Mouse (Mus musculus) neural tube, embryonic 11.5 days (tissue): ENCODE measurements at regions not wholly inside any gene's neighbourhood (a gene's known extent, or its start where the extent isn't known, plus 50 kb on each side); places are given as distances from the start of the nearest gene placed in this dataset.

Experiments used
- ATAC-seq: fragments of 200-750 bp; cut with Nextera tagmentation; 2 replicates; pipeline ENCODE4 v1.8.0; 2017; ENCODE audit warnings: moderate number of reproducible peaks, mild to moderate bottlenecking, moderate TSS enrichment, moderate library complexity; ENCODE audit not compliant: insufficient read depth, low FRiP score, low TSS enrichment
- DNase-seq: peaks from one replicate; pipeline ENCODE4 v3.0.0-alpha.2; 2015; ENCODE audit warnings: low spot score
- H3K27ac ChIP-seq: fragments of 300-500 bp; sonication (generic); 2 replicates; pipeline ENCODE4 v1.5.1; 2014; ENCODE audit warnings: low read depth, mild to moderate bottlenecking, low read length
- H3K27me3 ChIP-seq: fragments of 300-500 bp; sonication (generic); 2 replicates; pipeline ENCODE4 v1.6.1; 2014; ENCODE audit warnings: mild to moderate bottlenecking, low read length, mixed read lengths; ENCODE audit not compliant: control insufficient read depth, insufficient read depth
- H3K36me3 ChIP-seq: fragments of 300-500 bp; sonication (generic); 2 replicates; pipeline ENCODE4 v1.6.1; 2014; ENCODE audit warnings: mild to moderate bottlenecking, low read length, moderate library complexity, mixed read lengths; ENCODE audit not compliant: control insufficient read depth, insufficient read depth
- H3K4me1 ChIP-seq: fragments of 300-500 bp; sonication (generic); 2 replicates; pipeline ENCODE4 v1.6.1; 2014; ENCODE audit warnings: low read length, mixed read lengths; ENCODE audit not compliant: control insufficient read depth, insufficient read depth
- H3K4me2 ChIP-seq: fragments of 300-500 bp; sonication (generic); 2 replicates; pipeline ENCODE4 v1.6.1; 2014; ENCODE audit warnings: low read depth, mild to moderate bottlenecking, moderate library complexity
- H3K4me3 ChIP-seq: fragments of 300-500 bp; sonication (generic); 2 replicates; pipeline ENCODE4 v1.5.1; 2014; ENCODE audit warnings: low read depth, low read length
- H3K9ac ChIP-seq: fragments of 300-500 bp; sonication (generic); 2 replicates; pipeline ENCODE4 v1.6.1; 2014; ENCODE audit warnings: mild to moderate bottlenecking, low read length
- H3K9me3 ChIP-seq: fragments of 300-500 bp; sonication (generic); 2 replicates; pipeline ENCODE4 v1.6.1; 2016; ENCODE audit warnings: low read length; ENCODE audit not compliant: control insufficient read depth
- WGBS: fragments of 180-500 bp; shearing (Covaris S2); extraction: QIAGEN DNeasy Blood & Tissue Kit; methylation state at CpG from one replicate; pipeline ENCODE4 v1.1.7; 2014; 5-methylcytosine and 5-hydroxymethylcytosine counted together

GRCm38 (mm10) chr2:129883417-129883816, 83.1 kb downstream of the Stk35 start:
- Histone ChIP-seq H3K27me3 (no peaks in the 10 kb centered on the region), H3K9ac (no peak overlapping the region), H3K27ac (no peak overlapping the region), H3K36me3 (no peaks in the 10 kb centered on the region), H3K4me2 (no peak overlapping the region), H3K9me3 (no peaks in the 10 kb centered on the region), H3K4me1 (no peaks in the 10 kb centered on the region), H3K4me3 (no peak overlapping the region)
- 23% methylated on average over 6 of the region's 6 CpGs for WGBS
- ATAC-seq (no peak), DNase-seq (no peak)

GRCm38 (mm10) chr2:129884316-129884715, 84.0 kb downstream of the Stk35 start:
- Histone ChIP-seq H3K4me2 (no peak overlapping the region), H3K4me3 (no peak overlapping the region), H3K27me3 (no peaks in the 10 kb centered on the region), H3K9ac (no peak overlapping the region), H3K4me1 (no peaks in the 10 kb centered on the region), H3K9me3 (no peaks in the 10 kb centered on the region), H3K36me3 (no peaks in the 10 kb centered on the region), H3K27ac (no peak overlapping the region)
- ATAC-seq (no peak), DNase-seq (no peak)
- 50% methylated on average over 3 of the region's 3 CpGs for WGBS

GRCm38 (mm10) chr2:129885536-129885935, 85.2 kb downstream of the Stk35 start:
- H3K27me3 ChIP-seq = no peaks in the 10 kb centered on the region
- 94% methylated on average over 7 of the region's 7 CpGs for WGBS
- ATAC-seq = no peak

GRCm38 (mm10) chr2:129893231-129893630, 92.9 kb downstream of the Stk35 start:
- 63% methylated on average over 7 of the region's 7 CpGs for WGBS
- no peak for DNase-seq
- Histone ChIP-seq H3K27me3 (no peaks in the 10 kb centered on the region), H3K9ac (no peak overlapping the region), H3K27ac (no peak overlapping the region), H3K9me3 (no peaks in the 10 kb centered on the region), H3K4me3 (no peak overlapping the region), H3K36me3 (no peaks in the 10 kb centered on the region), H3K4me2 (no peak overlapping the region), H3K4me1 (no peaks in the 10 kb centered on the region)
- no peak for ATAC-seq

More at GRCm38 (mm10) chr2:129885536-129885935, 85.2 kb downstream of the Stk35 start:
- no peak overlapping the region for H3K4me2 ChIP-seq
- H3K9me3 ChIP-seq = no peaks in the 10 kb centered on the region
- no peak overlapping the region for H3K4me3 ChIP-seq
- H3K27ac ChIP-seq = no peak overlapping the region
- H3K4me1 ChIP-seq = no peaks in the 10 kb centered on the region
- H3K9ac ChIP-seq = no peak overlapping the region
- H3K36me3 ChIP-seq = no peaks in the 10 kb centered on the region
- no peak for DNase-seq

GRCm38 (mm10) chr2:129893832-129894231, 93.5 kb downstream of the Stk35 start:
- H3K27me3 ChIP-seq = no peaks in the 10 kb centered on the region
- H3K4me2 ChIP-seq = no peak overlapping the region
- no peak overlapping the region for H3K4me3 ChIP-seq
- WGBS = 79% methylated on average over 5 of the region's 5 CpGs
- H3K9me3 ChIP-seq = no peaks in the 10 kb centered on the region
- DNase-seq = no peak
- ATAC-seq = no peak
- no peak overlapping the region for H3K27ac ChIP-seq
- no peak overlapping the region for H3K9ac ChIP-seq
- H3K4me1 ChIP-seq = no peaks in the 10 kb centered on the region
- no peaks in the 10 kb centered on the region for H3K36me3 ChIP-seq

- no peak overlapping the region for H3K4me3 ChIP-seq
- no peak overlapping the region for H3K9ac ChIP-seq
- no peaks in the 10 kb centered on the region for H3K36me3 ChIP-seq
- no peaks in the 10 kb centered on the region for H3K4me1 ChIP-seq
- no peak overlapping the region for H3K4me2 ChIP-seq
- ATAC-seq (no peak), DNase-seq (no peak)
- no peaks in the 10 kb centered on the region for H3K9me3 ChIP-seq
- no peak overlapping the region for H3K27ac ChIP-seq
- H3K27me3 ChIP-seq = no peaks in the 10 kb centered on the region
- WGBS = 76% methylated on average over 8 of the region's 8 CpGs
These were observed 94.6 kb downstream of the Stk35 start for GRCm38 (mm10) chr2:129894906-129895305.

GRCm38 (mm10) chr2:129895369-129895768, 95.1 kb downstream of the Stk35 start:
- no peak for DNase-seq
- Histone ChIP-seq H3K4me1 (no peaks in the 10 kb centered on the region), H3K9me3 (no peaks in the 10 kb centered on the region), H3K4me2 (no peak overlapping the region), H3K27ac (no peak overlapping the region), H3K4me3 (no peak overlapping the region), H3K9ac (no peak overlapping the region), H3K27me3 (no peaks in the 10 kb centered on the region), H3K36me3 (no peaks in the 10 kb centered on the region)
- no peak for ATAC-seq
- WGBS = 92% methylated on average over 6 of the region's 6 CpGs

GRCm38 (mm10) chr2:129896696-129897095, 96.4 kb downstream of the Stk35 start:
- WGBS = 92% methylated on average over 4 of the region's 4 CpGs

GRCm38 (mm10) chr2:129903383-129904135, 103.2 kb downstream of the Stk35 start:
- H3K9me3 ChIP-seq = no peaks in the 10 kb centered on the region
- no peak overlapping the region for H3K27ac ChIP-seq
- DNase-seq = no peak
- no peaks in the 10 kb centered on the region for H3K36me3 ChIP-seq
- WGBS = 74% methylated on average over 4 of the region's 4 CpGs
- H3K4me3 ChIP-seq = no peak overlapping the region
- no peak overlapping the region for H3K9ac ChIP-seq
- H3K4me1 ChIP-seq = no peaks in the 10 kb centered on the region
- no peaks in the 10 kb centered on the region for H3K27me3 ChIP-seq
- no peak for ATAC-seq
- no peak overlapping the region for H3K4me2 ChIP-seq

More at GRCm38 (mm10) chr2:129896696-129897095, 96.4 kb downstream of the Stk35 start:
- ATAC-seq (no peak), DNase-seq (no peak)
- H3K9ac ChIP-seq = no peak overlapping the region
- H3K9me3 ChIP-seq = no peaks in the 10 kb centered on the region
- no peaks in the 10 kb centered on the region for H3K4me1 ChIP-seq
- no peaks in the 10 kb centered on the region for H3K27me3 ChIP-seq
- H3K4me3 ChIP-seq = no peak overlapping the region
- no peak overlapping the region for H3K27ac ChIP-seq
- no peak overlapping the region for H3K4me2 ChIP-seq
- no peaks in the 10 kb centered on the region for H3K36me3 ChIP-seq
